Comparison of ENCODE assay signal across 26 mouse cellular contexts in the genomic region with DNA sequence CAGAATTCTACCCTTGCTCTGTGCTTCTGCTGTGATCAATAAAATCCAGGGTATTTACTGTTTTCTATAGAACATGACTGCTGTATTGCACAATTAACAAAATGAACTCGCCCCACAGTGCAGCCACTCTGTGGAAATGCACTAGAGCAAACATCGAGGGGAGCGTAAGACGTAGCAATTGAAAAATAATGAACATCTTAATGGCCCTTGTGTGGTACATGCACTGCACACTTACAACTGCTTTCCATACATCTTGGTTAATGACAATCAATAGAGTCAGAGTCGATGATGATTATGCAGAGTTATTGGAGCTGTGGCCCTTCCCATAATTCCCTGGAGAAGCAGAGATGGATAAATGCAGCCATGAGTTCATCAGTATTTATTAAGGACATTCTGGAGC. TPM values are rescaled to one million over a fixed set of nuclear protein-coding genes. Genes with fewer than 3 reads are reported as not detected.
A peak's percentile ranks its signal among the peaks of the same experiment; 100 is the strongest.
DNase-seq lines count a peak whose midpoint lies in the region; ATAC-seq and TF ChIP-seq lines count a peak whose summit lies in the region.
"Had no signal": no experiment of that assay in that cellular context is flagged by ENCODE, and none has a peak within 500 bp of the region (broad histone marks: within the 10 kb centered on the region; RNA-seq: fewer than 3 reads in every experiment).

No protein-coding gene starts in this region.

- H3K36me3 ChIP-seq in intestine, embryonic 15.5 days, result no peaks in the 10 kb centered on the region
- H3K36me3 ChIP-seq in intestine, postnatal 0 days (ENCODE audit: control insufficient read depth, insufficient read depth), result peaks cover 4% of the 10 kb centered on the region; the same call in 1 of the 2 replicates
- H3K36me3 ChIP-seq in neural tube, embryonic 11.5 days (ENCODE audit: control insufficient read depth, insufficient read depth, low read length), result no peaks in the 10 kb centered on the region
- no peaks in the 10 kb centered on the region for H3K36me3 ChIP-seq in hindbrain, postnatal 0 days (ENCODE audit: insufficient read depth, low read length)
- H3K36me3 ChIP-seq in embryonic facial prominence, embryonic 10.5 days (replicated peaks), result peaks cover 67% of the 10 kb centered on the region

- 0 out of 2 replicates have a peak overlapping the region, but pooled peaks have one; percentile 28 for H3K27ac ChIP-seq in intestine, embryonic 15.5 days
- no peak overlapping the region for H3K27ac ChIP-seq in intestine, postnatal 0 days (ENCODE audit: low read depth, low read length)
- H3K27ac ChIP-seq in neural tube, embryonic 11.5 days (ENCODE audit: low read depth, low read length), result peak overlapping the region; percentile 29; the same call in 1 of the 2 replicates
- peak overlapping the region; percentile 51; the same call in 1 of the 2 replicates for H3K27ac ChIP-seq in hindbrain, postnatal 0 days
- H3K27ac ChIP-seq in embryonic facial prominence, embryonic 10.5 days (replicated peaks), result no peak overlapping the region
- H3K27ac ChIP-seq: embryonic facial prominence, embryonic 15.5 days; stomach, postnatal 0 days had no signal

- WGBS in intestine, embryonic 15.5 days, result 84% methylated on average over 5 of the region's 5 CpGs
- WGBS in intestine, postnatal 0 days, result 89% methylated on average over 5 of the region's 5 CpGs
- 84% methylated on average over 5 of the region's 5 CpGs for WGBS in neural tube, embryonic 11.5 days
- WGBS in hindbrain, postnatal 0 days, result 82% methylated on average over 5 of the region's 5 CpGs
- WGBS in embryonic facial prominence, embryonic 10.5 days, result 93% methylated on average over 5 of the region's 5 CpGs

- no peaks in the 10 kb centered on the region for H3K9me3 ChIP-seq in intestine, embryonic 15.5 days
- H3K9me3 ChIP-seq in intestine, postnatal 0 days (ENCODE audit: control insufficient read depth), result no peaks in the 10 kb centered on the region
- H3K9me3 ChIP-seq in neural tube, embryonic 11.5 days (ENCODE audit: control insufficient read depth, low read length), result no peaks in the 10 kb centered on the region
- no peaks in the 10 kb centered on the region for H3K9me3 ChIP-seq in hindbrain, postnatal 0 days (ENCODE audit: low read length)
- no peaks in the 10 kb centered on the region for H3K9me3 ChIP-seq in embryonic facial prominence, embryonic 10.5 days
- H3K9me3 ChIP-seq: embryonic facial prominence, embryonic 15.5 days; heart, embryonic 12.5 days; megakaryocyte, embryonic 14.5 days had no signal

- no peak for TF ChIP-seq CTCF in intestine, postnatal 0 days (IDR thresholded peaks at IDR 0.05; ENCODE audit: low read depth)
- no peak for TF ChIP-seq CTCF in hindbrain, postnatal 0 days (IDR thresholded peaks at IDR 0.05; ENCODE audit: low read depth)

- H3K27me3 ChIP-seq in intestine, embryonic 15.5 days (replicated peaks), result no peaks in the 10 kb centered on the region
- no peaks in the 10 kb centered on the region for H3K27me3 ChIP-seq in intestine, postnatal 0 days (replicated peaks; ENCODE audit: control insufficient read depth, insufficient read depth, low read length)
- H3K27me3 ChIP-seq in neural tube, embryonic 11.5 days (ENCODE audit: control insufficient read depth, insufficient read depth, low read length), result no peaks in the 10 kb centered on the region
- no peaks in the 10 kb centered on the region for H3K27me3 ChIP-seq in hindbrain, postnatal 0 days (ENCODE audit: insufficient read depth, low read length)
- H3K27me3 ChIP-seq in embryonic facial prominence, embryonic 10.5 days (replicated peaks; ENCODE audit: low read depth, poor library complexity, severe bottlenecking), result no peaks in the 10 kb centered on the region
- H3K27me3 ChIP-seq: CH12.LX; embryonic facial prominence, embryonic 15.5 days; heart, embryonic 12.5 days; megakaryocyte, embryonic 14.5 days had no signal

- no peak for ATAC-seq in intestine, embryonic 15.5 days
- no peak for ATAC-seq in intestine, postnatal 0 days
- no peak for ATAC-seq in neural tube, embryonic 11.5 days (ENCODE audit: insufficient read depth, low FRiP score, low TSS enrichment)
- ATAC-seq in hindbrain, postnatal 0 days, result no peak
- ATAC-seq: inflammation-experienced regulatory T-cells, adult 6 months had no signal

- no peak overlapping the region for H3K4me2 ChIP-seq in intestine, embryonic 15.5 days (replicated peaks)
- no peak overlapping the region for H3K4me2 ChIP-seq in intestine, postnatal 0 days (replicated peaks; ENCODE audit: low read depth)
- no peak overlapping the region for H3K4me2 ChIP-seq in neural tube, embryonic 11.5 days (ENCODE audit: low read depth)
- H3K4me2 ChIP-seq in hindbrain, postnatal 0 days (ENCODE audit: low read depth, low read length), result no peak overlapping the region
- H3K4me2 ChIP-seq: embryonic facial prominence, embryonic 15.5 days; heart, embryonic 12.5 days; liver, embryonic 11.5 days had no signal

- no peak overlapping the region for H3K9ac ChIP-seq in intestine, embryonic 15.5 days
- H3K9ac ChIP-seq in intestine, postnatal 0 days (ENCODE audit: low read depth, low read length), result no peak overlapping the region
- no peak overlapping the region for H3K9ac ChIP-seq in neural tube, embryonic 11.5 days (ENCODE audit: low read length)
- H3K9ac ChIP-seq in hindbrain, postnatal 0 days (replicated peaks; ENCODE audit: low read length), result no peak overlapping the region
- H3K9ac ChIP-seq: embryonic facial prominence, embryonic 15.5 days; heart, embryonic 12.5 days had no signal

- no peak overlapping the region for H3K4me3 ChIP-seq in intestine, embryonic 15.5 days (replicated peaks)
- H3K4me3 ChIP-seq in intestine, postnatal 0 days (ENCODE audit: low read depth, low read length), result no peak overlapping the region
- H3K4me3 ChIP-seq in neural tube, embryonic 11.5 days (ENCODE audit: low read depth, low read length), result no peak overlapping the region
- H3K4me3 ChIP-seq in hindbrain, postnatal 0 days (ENCODE audit: low read length), result no peak overlapping the region
- H3K4me3 ChIP-seq in embryonic facial prominence, embryonic 10.5 days, result no peak overlapping the region
- H3K4me3 ChIP-seq: embryonic facial prominence, embryonic 15.5 days; heart, embryonic 12.5 days; megakaryocyte, embryonic 14.5 days; myocyte had no signal

- H3K4me1 ChIP-seq in intestine, embryonic 15.5 days (replicated peaks), result peaks cover 3% of the 10 kb centered on the region; the same call in 1 of the 2 replicates
- H3K4me1 ChIP-seq in intestine, postnatal 0 days (replicated peaks; ENCODE audit: control insufficient read depth, insufficient read depth, low read length), result no peaks in the 10 kb centered on the region
- 0 out of 2 replicates have a peak, but pooled peaks cover 3% of the 10 kb centered on the region for H3K4me1 ChIP-seq in neural tube, embryonic 11.5 days (ENCODE audit: control insufficient read depth, insufficient read depth, low read length)
- H3K4me1 ChIP-seq in hindbrain, postnatal 0 days (ENCODE audit: insufficient read depth, low read length), result 0 out of 2 replicates have a peak, but pooled peaks cover 4% of the 10 kb centered on the region
- peaks cover 30% of the 10 kb centered on the region for H3K4me1 ChIP-seq in embryonic facial prominence, embryonic 10.5 days

- DNase-seq in neural tube, embryonic 11.5 days (ENCODE audit: low spot score), result no peak
- no peak for DNase-seq in neural tube, embryonic 10.5 days (ENCODE audit: extremely low spot score, low spot score)
- no peak for DNase-seq in hindbrain, postnatal 0 days (ENCODE audit: low spot score)
- no peak for DNase-seq in heart, adult 11 months
- no peak for DNase-seq in thymus, postnatal 10 days (ENCODE audit: low spot score in 2 of 2)
- no peak for DNase-seq in embryonic facial prominence, embryonic 10.5 days (ENCODE audit: low spot score)
- DNase-seq: adrenal gland, postnatal 36 days; cerebellum, adult 11-12 months; cerebellum, postnatal 25 days; embryo, embryonic 11 days; heart, postnatal 14 days; layer of hippocampus, postnatal 36 days; lung, adult 2 months; right cerebral cortex, postnatal 4 days had no signal

RNA-seq across cellular contexts. Expression of a gene that starts 36.3 kb away (rescaled TPM):
- polyA plus RNA-seq in intestine, embryonic 15.5 days (2015; fragmentation: Nextera tagmentation; extraction: Ambion mirVana), result 20.7 and 22.6 TPM in 2 replicates
- polyA plus RNA-seq in intestine, postnatal 0 days (2015; fragmentation: Nextera tagmentation; extraction: Ambion mirVana), result 10.1 and 10.8 TPM in 2 replicates
- 26.9 and 28.4 TPM in 2 replicates for polyA plus RNA-seq in neural tube, embryonic 11.5 days (2014; fragmentation: Nextera tagmentation; extraction: Ambion mirVana)
- 57.5 and 58.0 TPM in 2 replicates for total RNA-seq in hindbrain, postnatal 0 days (2014; rRNA removed)
- polyA plus RNA-seq in hindbrain, postnatal 0 days (2015; fragmentation: Nextera tagmentation; extraction: Ambion mirVana), result 18.0 and 18.2 TPM in 2 replicates
- polyA plus RNA-seq in embryonic facial prominence, embryonic 10.5 days (2016; fragmentation: Nextera tagmentation; extraction: Ambion mirVana), result 35.0 and 36.6 TPM in 2 replicates

RNA-seq across cellular contexts. Expression of a gene that starts 45.5 kb away (rescaled TPM):
- 0.11 and 0.25 TPM in 2 replicates for polyA plus RNA-seq in intestine, embryonic 15.5 days (2015; fragmentation: Nextera tagmentation; extraction: Ambion mirVana)
- polyA plus RNA-seq in intestine, postnatal 0 days (2015; fragmentation: Nextera tagmentation; extraction: Ambion mirVana), result 0.08 and 0.09 TPM in 2 replicates
- polyA plus RNA-seq in neural tube, embryonic 11.5 days (2014; fragmentation: Nextera tagmentation; extraction: Ambion mirVana), result 1.0 and 1.1 TPM in 2 replicates
- 14.0 TPM in 2 replicates for total RNA-seq in hindbrain, postnatal 0 days (2014; rRNA removed)
- polyA plus RNA-seq in hindbrain, postnatal 0 days (2015; fragmentation: Nextera tagmentation; extraction: Ambion mirVana), result 4.3 and 4.6 TPM in 2 replicates
- 0.15 and 0.32 TPM in 2 replicates for polyA plus RNA-seq in embryonic facial prominence, embryonic 10.5 days (2016; fragmentation: Nextera tagmentation; extraction: Ambion mirVana)
- total RNA-seq: CH12.LX, MEL had no signal
- polyA plus RNA-seq: large intestine, adult 2 months; lung, adult 2 months had no signal

Comparison
In these comparisons a context has a peak if more than half of its experiments do, and no peak if none do; other contexts are left out.
1. H3K27ac ChIP-seq: peak in intestine, embryonic 15.5 days (single experiment), neural tube, embryonic 11.5 days (single experiment) and hindbrain, postnatal 0 days (single experiment); none in intestine, postnatal 0 days (single experiment) and embryonic facial prominence, embryonic 10.5 days (single experiment).